Mouse (Mus musculus): ENCODE data around the gene Tldc2.
A peak's percentile ranks its signal among the peaks of the same experiment; 100 is the strongest.

Gene Tldc2

GRCm38 (mm10) chr2:157078059-157078792 lies 8.6 kb upstream of the Tldc2 start:
- DNase-seq (ENCODE audit: low spot score), result no peak

- DNase-seq (ENCODE audit: low spot score), result peak; percentile 90
These were observed 7.8 kb upstream of the Tldc2 start, which contains the start of gene Soga1 for GRCm38 (mm10) chr2:157078793-157079700. Soga1 (minus strand) TSS chr2:157079254.

DNA sequence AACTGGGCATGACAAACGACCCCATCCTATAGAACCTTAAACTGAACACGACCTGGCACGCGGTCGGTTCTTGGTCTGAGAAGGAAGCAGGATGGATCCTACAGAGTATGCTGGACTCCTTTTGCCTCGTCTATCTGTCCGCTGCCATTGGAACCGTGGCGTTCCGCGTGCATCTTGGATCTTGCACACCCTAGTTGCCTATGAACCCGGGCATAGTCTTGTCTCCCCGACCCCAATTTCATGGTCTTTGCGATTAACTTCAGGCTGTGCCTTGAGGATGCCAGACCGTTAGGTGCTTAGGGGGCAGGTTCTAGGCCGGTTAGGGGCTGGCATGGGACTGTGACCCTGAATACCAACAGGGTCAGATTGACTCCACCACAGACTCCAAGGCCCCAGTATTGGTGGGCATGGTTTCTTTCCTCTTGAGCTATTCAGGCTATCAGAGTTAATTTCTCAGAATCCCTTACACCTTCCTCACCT lies 7.1 kb upstream of the Tldc2 start:
- no peak for DNase-seq (ENCODE audit: low spot score)

DNA sequence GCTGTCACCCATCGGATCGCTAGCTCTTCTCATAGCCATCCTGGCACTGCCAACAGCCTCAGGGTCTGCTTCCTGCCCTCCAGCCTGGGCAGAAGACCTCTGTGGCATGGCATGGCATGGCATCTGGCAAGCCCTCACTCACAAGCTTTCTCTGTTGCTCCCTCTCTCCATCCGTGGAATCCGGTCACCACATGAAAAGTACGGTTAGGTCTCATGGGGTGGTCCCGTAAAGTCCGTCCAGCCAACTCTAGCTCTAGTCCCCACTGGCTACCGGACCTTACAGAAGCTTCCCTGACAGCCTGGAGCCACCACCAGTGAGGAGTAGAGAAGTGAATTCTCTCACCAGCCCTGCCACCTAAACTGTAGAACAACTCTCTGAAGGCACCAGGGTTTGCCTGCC lies 5.5 kb upstream of the Tldc2 start:
- no peak for DNase-seq (ENCODE audit: low spot score)

DNA sequence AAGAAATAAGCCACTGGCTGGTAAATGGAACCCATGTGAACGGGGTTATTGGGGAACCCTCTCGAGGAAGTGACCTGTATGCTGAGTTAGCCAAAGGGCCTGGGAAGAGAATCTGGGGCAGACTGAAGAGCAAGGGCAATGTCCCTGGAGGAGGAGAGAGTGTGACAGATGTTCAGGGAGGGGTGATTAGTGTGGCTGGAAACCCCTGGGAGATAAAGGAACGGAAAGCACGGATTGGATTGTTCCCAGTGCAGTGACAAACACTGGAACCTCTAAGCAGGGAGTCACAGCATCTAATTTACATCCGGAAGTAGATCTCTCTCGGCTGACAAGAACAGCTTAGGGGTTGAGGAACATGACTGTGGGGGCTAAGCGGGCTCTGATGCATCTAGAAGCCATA lies 4.9 kb upstream of the Tldc2 start:
- no peak for DNase-seq (ENCODE audit: low spot score)

DNA sequence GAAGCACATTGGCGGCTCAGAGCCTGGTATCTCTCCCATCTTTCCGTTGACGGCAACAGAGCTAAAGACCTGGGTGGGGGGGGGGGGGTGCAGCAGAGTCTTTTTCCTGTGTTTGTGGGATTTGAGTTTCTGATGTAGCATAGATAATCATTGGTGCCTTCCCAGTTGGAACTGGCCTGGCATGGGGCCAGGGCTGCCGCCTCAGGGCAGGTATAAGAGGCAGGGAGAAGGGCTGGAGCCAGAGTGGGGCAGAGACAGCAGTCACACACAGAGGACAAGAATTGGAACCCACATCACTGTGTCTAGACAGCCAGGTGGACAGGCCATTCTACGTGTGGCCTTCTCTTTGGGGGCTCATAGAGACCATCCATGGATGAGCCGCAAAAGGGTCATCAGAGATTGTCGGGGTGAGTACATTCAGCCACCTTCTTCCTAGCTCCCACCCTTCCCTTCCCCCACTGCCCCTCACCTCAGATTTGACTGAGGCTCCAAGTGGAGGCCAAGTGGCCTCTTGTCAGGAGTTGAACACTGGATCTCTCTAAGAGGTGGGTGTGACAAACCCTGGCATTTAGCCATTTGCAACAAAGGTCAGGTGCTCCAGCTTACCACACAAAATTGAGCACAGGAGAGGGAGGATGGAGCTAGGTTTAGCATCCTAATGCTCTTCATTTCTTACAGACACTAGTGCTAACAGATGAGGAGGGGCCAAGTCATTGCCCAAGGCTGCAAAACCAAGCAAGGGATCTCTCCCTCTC lies 1.8 kb upstream of the Tldc2 start:
- DNase-seq (ENCODE audit: low spot score), result no peak

DNA sequence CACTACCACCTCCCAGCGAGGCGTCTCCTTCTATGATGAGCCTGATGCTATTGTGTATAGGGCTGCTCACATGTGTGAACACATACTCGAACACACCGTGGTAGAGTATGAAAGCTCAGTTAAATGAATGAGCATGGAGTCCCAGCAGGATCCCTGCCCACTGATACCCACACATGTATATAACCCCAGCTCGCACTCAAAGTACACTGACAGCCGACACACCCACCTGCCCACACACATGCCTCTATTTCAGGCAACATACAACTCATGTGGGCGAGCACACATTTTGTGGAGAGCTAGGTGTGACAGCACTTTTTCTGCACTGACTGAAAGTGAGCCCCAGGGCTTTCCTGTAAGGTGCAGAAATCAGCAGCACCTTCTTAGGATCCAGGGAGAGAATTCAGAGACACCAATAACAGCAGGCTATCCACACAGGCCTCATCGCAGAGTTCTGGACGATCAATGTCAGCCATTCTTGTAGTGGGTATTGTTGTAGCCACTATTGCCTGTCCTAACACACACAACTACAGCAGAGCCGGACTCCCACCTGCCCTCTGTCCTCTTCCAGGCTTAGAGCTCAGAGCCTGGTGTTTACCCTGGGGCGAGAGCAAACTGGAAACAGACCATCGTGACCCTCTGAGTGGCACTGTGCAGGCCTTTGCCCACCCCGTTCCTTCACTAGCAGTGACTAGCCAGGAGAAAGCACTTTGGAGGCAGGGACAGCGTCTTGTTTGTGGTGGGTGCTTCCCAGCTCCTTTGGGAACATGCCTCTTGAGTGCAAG lies 872 bp downstream of the Tldc2 start:
- DNase-seq (ENCODE audit: low spot score), result no peak

- no peak for DNase-seq (ENCODE audit: low spot score)
These were observed 5.2 kb downstream of the Tldc2 start for GRCm38 (mm10) chr2:157092024-157092423.

DNA sequence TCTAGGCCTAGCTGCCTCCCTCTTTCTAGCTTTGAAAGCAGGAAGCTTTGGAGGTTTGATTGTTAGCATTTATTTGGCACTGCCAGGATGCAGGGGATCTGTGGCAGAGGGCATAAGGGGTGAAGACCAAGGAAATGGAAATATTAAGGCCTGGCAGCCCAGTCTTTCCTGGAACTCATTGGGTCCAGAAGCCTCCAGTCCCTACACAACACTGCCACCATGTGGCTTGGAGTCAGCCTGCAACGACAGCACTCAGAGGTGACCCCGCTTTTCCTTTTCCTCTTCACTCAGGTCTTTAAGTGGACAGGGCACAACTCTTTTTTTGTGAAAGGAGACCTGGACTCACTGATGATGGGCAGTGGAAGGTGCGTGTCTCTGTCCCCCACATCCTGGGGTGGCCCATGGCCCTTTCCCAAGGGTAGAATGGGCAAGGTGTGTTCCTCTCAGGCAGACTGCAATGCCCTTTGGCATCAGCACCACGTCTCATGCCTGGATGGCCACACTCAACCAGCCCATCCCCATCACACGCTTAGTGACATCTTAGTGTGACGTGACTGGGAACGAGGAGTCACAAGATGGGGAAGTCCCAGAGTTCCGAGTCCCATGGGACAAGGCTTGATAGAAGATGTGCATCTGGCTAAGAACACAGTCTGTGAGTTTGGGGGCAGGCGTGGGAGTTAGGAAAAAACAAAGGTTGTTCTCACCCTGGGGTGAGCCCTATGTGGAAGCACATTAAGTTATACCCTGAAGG lies 8.3 kb downstream of the Tldc2 start:
- no peak for DNase-seq (ENCODE audit: low spot score)

- DNase-seq (ENCODE audit: low spot score), result no peak
These were observed 12.9 kb downstream of the Tldc2 start for GRCm38 (mm10) chr2:157099532-157100318.

DNA sequence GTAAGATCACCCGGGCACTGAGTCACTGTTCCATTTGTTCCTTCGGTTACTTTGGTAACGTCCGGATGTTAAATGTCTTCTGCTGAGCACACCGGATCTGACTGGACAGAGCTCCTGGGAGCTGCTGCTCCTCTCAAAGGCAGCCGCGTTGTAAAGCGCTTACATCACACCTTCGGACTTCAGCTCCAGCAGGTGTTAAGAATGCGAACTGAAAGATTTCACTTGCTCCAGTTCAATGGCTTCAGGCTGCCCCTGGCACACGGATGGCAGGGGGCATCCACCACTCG lies 13.4 kb downstream of the Tldc2 start:
- DNase-seq (ENCODE audit: low spot score), result no peak

- no peak for DNase-seq (ENCODE audit: low spot score)
These were observed 14.8 kb downstream of the Tldc2 start for GRCm38 (mm10) chr2:157101650-157102049.

DNA sequence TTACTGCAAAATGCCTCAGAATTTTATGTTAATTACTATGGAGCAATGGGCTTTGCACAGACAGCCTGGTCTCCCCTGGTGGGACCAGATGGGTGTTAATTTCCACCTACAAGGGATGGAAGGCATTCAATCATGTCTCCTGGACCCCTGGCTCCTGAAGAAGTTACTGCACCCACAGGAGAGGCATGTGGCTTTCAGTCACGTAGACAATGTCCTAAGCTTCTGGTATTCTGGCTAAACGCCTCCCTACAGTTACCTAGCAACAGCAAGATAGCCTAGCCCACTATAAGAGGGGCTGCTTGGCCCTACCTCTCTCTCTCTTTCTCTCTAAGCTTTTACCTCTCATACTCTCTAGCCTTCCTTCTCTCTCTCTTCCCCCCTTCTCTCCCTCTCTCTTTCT lies 15.4 kb downstream of the Tldc2 start:
- DNase-seq (ENCODE audit: low spot score), result no peak

- DNase-seq (ENCODE audit: low spot score), result no peak
These were observed 17.6 kb downstream of the Tldc2 start for GRCm38 (mm10) chr2:157104454-157104853.

DNA sequence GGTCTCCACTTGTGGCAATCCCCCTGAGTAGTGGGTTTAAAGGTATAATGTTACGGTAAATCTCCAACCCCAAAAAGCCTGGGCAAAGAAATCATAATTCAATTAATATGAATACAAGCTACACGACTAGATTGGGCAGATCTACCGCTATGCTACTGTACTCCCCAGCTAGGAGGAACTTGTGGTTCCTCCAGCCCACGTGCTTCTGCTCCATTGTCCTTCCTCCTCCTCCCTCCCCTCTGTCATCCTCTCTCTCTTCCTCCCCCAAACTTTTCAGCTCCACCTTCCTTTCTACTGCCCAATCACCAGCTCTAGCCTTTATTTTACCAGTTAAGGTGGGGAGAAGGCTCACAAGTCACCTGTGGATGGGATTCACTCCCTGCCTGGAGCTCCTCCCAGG lies 21.4 kb downstream of the Tldc2 start:
- no peak for DNase-seq (ENCODE audit: low spot score)

- no peak for DNase-seq (ENCODE audit: low spot score)
These were observed 30.1 kb downstream of the Tldc2 start for GRCm38 (mm10) chr2:157116964-157117363.

DNA sequence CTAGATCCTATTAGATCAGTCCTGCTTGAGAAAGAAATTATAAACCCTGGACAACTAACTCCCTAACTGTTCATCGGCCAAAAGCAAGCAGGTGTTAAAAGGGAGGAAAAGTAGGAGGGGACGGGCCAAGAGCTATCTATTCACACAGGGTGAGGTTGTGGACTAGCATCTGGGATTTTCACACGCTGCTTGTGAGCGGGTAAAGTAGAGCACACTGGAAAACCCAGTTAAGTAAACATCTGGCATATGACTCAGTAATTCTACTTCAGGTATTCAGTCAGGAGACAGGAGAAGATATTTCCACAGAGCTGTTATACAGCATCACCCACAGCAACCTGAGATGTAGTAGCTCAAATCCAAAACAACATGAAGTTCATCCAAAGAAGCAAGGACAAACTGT lies 31.7 kb downstream of the Tldc2 start:
- DNase-seq (ENCODE audit: low spot score), result no peak

DNA sequence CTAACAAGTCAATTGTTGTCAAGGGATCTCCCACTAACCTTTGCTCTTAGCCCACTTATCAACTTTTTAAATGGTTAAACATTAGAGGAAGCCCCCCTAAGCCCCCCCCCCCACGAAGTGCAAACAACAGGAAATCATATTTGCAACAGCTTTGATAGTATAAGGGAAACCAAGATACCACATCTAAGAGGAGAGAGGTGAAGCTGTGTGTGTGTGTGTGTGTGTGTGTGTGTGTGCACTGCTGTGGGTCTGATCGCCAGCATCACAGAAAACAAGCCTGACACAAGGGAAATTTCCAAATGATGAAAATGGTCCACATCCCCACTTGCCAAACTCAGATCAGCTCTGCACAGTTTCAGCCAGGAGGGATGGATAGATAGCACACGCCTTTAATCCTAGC lies 32.2 kb downstream of the Tldc2 start:
- no peak for DNase-seq (ENCODE audit: low spot score)

DNA sequence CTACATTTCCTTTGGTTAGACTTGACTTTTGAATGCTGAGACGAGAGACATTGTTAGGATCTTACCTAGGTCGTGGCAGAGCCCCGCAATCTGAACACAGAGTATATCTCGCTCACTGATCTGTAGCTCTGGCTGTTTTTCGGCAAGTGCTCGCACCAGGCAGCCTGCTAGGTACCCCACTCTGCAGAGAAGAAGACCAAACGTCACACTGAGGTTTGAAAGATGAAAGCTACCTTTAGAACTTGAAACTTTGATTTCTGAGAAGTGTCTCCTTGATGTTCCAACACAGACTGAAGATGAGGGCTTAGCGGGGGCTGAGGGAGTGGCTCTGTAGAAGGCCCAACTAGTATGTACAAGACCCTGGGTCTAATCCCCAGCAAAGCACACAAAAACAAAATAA lies 34.9 kb downstream of the Tldc2 start:
- no peak for DNase-seq (ENCODE audit: low spot score)

GRCm38 (mm10) chr2:157125246-157125645 lies 38.4 kb downstream of the Tldc2 start:
- no peak for DNase-seq (ENCODE audit: low spot score)
